Mouse (Mus musculus) heart, embryonic 15.5 days (tissue): ENCODE data around the gene Cfap65. TPM values are rescaled to one million over a fixed set of nuclear protein-coding genes. Genes with fewer than 3 reads are reported as not detected.

Source experiments
- ATAC-seq: fragments of 200-750 bp; cut with Nextera tagmentation; replicated peaks from 2 replicates; pipeline ENCODE4 v1.8.0; 2017; ENCODE audit warnings: low read depth, moderate TSS enrichment; ENCODE audit not compliant: insufficient number of reproducible peaks, insufficient read depth, low FRiP score
- H3K27ac ChIP-seq: fragments of 300-500 bp; sonication (generic); 2 replicates; pipeline ENCODE4 v1.5.1; 2015; ENCODE audit warnings: mild to moderate bottlenecking, inconsistent platforms
- H3K27me3 ChIP-seq: fragments of 300-500 bp; sonication (generic); 2 replicates; pipeline ENCODE4 v1.6.1; 2015; ENCODE audit warnings: inconsistent platforms
- H3K36me3 ChIP-seq: fragments of 300-500 bp; sonication (generic); 2 replicates; pipeline ENCODE4 v1.6.1; 2015; ENCODE audit warnings: mild to moderate bottlenecking, inconsistent platforms
- H3K4me1 ChIP-seq: fragments of 300-500 bp; sonication (generic); replicated peaks from 2 replicates; pipeline ENCODE4 v1.6.1; 2015; ENCODE audit warnings: inconsistent platforms
- H3K4me2 ChIP-seq: fragments of 300-500 bp; sonication (generic); 2 replicates; pipeline ENCODE4 v1.6.1; 2015; ENCODE audit warnings: inconsistent platforms, mild to moderate bottlenecking, moderate library complexity
- H3K4me3 ChIP-seq: fragments of 300-500 bp; sonication (generic); 2 replicates; pipeline ENCODE4 v1.5.1; 2015; ENCODE audit warnings: mild to moderate bottlenecking, inconsistent platforms
- H3K9ac ChIP-seq: fragments of 300-500 bp; sonication (generic); 2 replicates; pipeline ENCODE4 v1.6.1; 2015; ENCODE audit warnings: mild to moderate bottlenecking, inconsistent platforms
- H3K9me3 ChIP-seq: fragments of 300-500 bp; sonication (generic); replicated peaks from 2 replicates; pipeline ENCODE4 v1.6.1; 2016; ENCODE audit warnings: inconsistent platforms
- WGBS: fragments of 180-500 bp; shearing (Covaris S2); methylation state at CpG from one replicate; pipeline ENCODE4 v1.1.7; 2015; ENCODE audit warnings: mixed read lengths; 5-methylcytosine and 5-hydroxymethylcytosine counted together
- microRNA counts: library from miRNA; unstranded; fragments of <30 nt; microRNA quantifications from one replicate; lab custom pipeline; 2016
- microRNA-seq: library from miRNA; unstranded; fragments of <30 nt; microRNA quantifications from one replicate; pipeline ENCODE4, GENCODE M21; 2016
- polyA plus RNA-seq: library from polyadenylated mRNA; unstranded; fragments of >200 nt; fragmentation: Nextera tagmentation; extraction: Ambion mirVana; gene quantifications from 2 replicates; pipeline ENCODE4 v1.2.1, GENCODE M21; 2015

Gene Cfap65
- polyA plus RNA-seq, 1 experiment from 2014 or later, result not detected

GRCm38 (mm10) chr1:74855156-74855555 is 80.2 kb downstream of the Cfap65 start:
- Histone ChIP-seq H3K9ac (peak overlapping the region; percentile 20; the same call in 1 of the 2 replicates), H3K36me3 (no peaks in the 10 kb centered on the region), H3K27ac (no peak overlapping the region), H3K4me1 (peaks cover 36% of the 10 kb centered on the region), H3K4me3 (peak overlapping the region; percentile 61), H3K4me2 (peak overlapping the region; percentile 98), H3K27me3 (peaks cover 98% of the 10 kb centered on the region), H3K9me3 (no peaks in the 10 kb centered on the region)
- under 1% methylated on average over 48 of the region's 48 CpGs for WGBS
- ATAC-seq, result no peak

- Histone ChIP-seq H3K9ac (peak within 1 kb of the TSS; percentile 20; the same call in 1 of the 2 replicates), H3K9me3 (no peaks in the 10 kb centered on the region), H3K4me2 (peak within 1 kb of the TSS; percentile 98), H3K4me3 (peak within 1 kb of the TSS; percentile 61), H3K27me3 (peaks cover 98% of the 10 kb centered on the region), H3K27ac (no peak within 1 kb of the TSS), H3K36me3 (no peaks in the 10 kb centered on the region), H3K4me1 (peaks cover 36% of the 10 kb centered on the region)
- WGBS, result 3% methylated on average over 37 of the region's 39 CpGs
- ATAC-seq, result peak; percentile 75
Observed at GRCm38 (mm10) chr1:74854306-74855056, 80.9 kb downstream of the Cfap65 start, which contains the start of gene Cdk5r2. Cdk5r2 (plus strand) TSS chr1:74854934.

MicroRNAs encoded within 50 kb of the gene (microRNA counts, 519-probe panel; counts per million panel counts)
- microRNA mmu-miR-375 (lab: Ali Mortazavi, UCI), result 618 counts per million, percentile 2 among the panel's probes with 10 or more counts

Small RNA genes lying within 50 kb of the gene (microRNA-seq; reads per million reads assigned to microRNA genes)
- 1,269 reads per million, percentile 80 among the genes with 10 or more reads in this experiment for gene Mir375

Other genes starting within 250 kb of the Cfap65 start
- gene Cyp27a1, start 222.0 kb downstream of the Cfap65 start, polyA plus RNA-seq, result 10.7 and 12.1 TPM in 2 replicates
- 3.8 and 4.6 TPM in 2 replicates for gene Prkag3, start 186.4 kb downstream of the Cfap65 start, polyA plus RNA-seq
- 0.13 and 0.57 TPM in 2 replicates for gene Wnt6, start 163.7 kb downstream of the Cfap65 start, polyA plus RNA-seq
- 0.16 TPM in 1 of 2 replicates, not detected in the other for gene Wnt10a, start 144.1 kb downstream of the Cfap65 start, polyA plus RNA-seq
- gene Cdk5r2, start 80.7 kb downstream of the Cfap65 start, polyA plus RNA-seq, result 0.08 TPM in 1 of 2 replicates, not detected in the other
- 0.37 and 0.68 TPM in 2 replicates for gene Fev, start 50.2 kb downstream of the Cfap65 start, polyA plus RNA-seq
- gene Cryba2, start 42.5 kb downstream of the Cfap65 start, polyA plus RNA-seq, result not detected in 2 replicates
- 0.09 and 0.13 TPM in 2 replicates for gene Ihh, start 16.1 kb upstream of the Cfap65 start, polyA plus RNA-seq
- gene Nhej1, start 189.6 kb upstream of the Cfap65 start, polyA plus RNA-seq, result 7.2 and 8.9 TPM in 2 replicates
- gene Slc23a3, start 198.3 kb upstream of the Cfap65 start, polyA plus RNA-seq, result 0.53 and 1.2 TPM in 2 replicates
- 33.7 and 39.3 TPM in 2 replicates for gene Cnppd1, start 207.1 kb upstream of the Cfap65 start, polyA plus RNA-seq
- 30.7 and 41.6 TPM in 2 replicates for gene Retreg2, start 207.2 kb upstream of the Cfap65 start, polyA plus RNA-seq
- gene Zfand2b, start 233.0 kb upstream of the Cfap65 start, polyA plus RNA-seq, result 26.5 and 32.5 TPM in 2 replicates
- 12.9 and 14.1 TPM in 2 replicates for gene Abcb6, start 244.8 kb upstream of the Cfap65 start, polyA plus RNA-seq